Mouse (Mus musculus) MEL (cell line): ENCODE data around the gene Tfap2e. TPM values are rescaled to one million over a fixed set of nuclear protein-coding genes. Genes with fewer than 3 reads are reported as not detected.

ENCODE experiments used
- DNase-seq: peaks from one replicate; pipeline ENCODE4 v3.0.0; 2011; ENCODE audit warnings: low read depth, low spot score
- H3K27ac ChIP-seq: 2 replicates; pipeline ENCODE4 v1.5.1; 2012; ENCODE audit warnings: low read depth, mild to moderate bottlenecking, control low read depth, low read length, moderate library complexity; ENCODE audit not compliant: control insufficient read depth
- H3K27me3 ChIP-seq, 2 experiments: fragments of 150-350 bp in 1 of 2; sonication (generic) in 1 of 2; 2 replicates each; pipeline ENCODE4 v1.6.1; 2012; ENCODE audit warnings: low read length in 2 of 2, mild to moderate bottlenecking in 2 of 2, improper control_type of control experiment in 1 of 2, moderate library complexity in 1 of 2; ENCODE audit not compliant: insufficient read depth in 2 of 2, control insufficient read depth in 1 of 2
- H3K36me3 ChIP-seq, 2 experiments: 2 replicates each; pipeline ENCODE4 v1.6.1; 2012 to 2014; ENCODE audit warnings: low read length in 2 of 2, improper control_type of control experiment in 1 of 2, inconsistent platforms in 1 of 2, mild to moderate bottlenecking in 1 of 2; ENCODE audit not compliant: insufficient read depth in 2 of 2, control insufficient read depth in 1 of 2
- H3K4me1 ChIP-seq, 2 experiments: fragments of 150-350 bp in 1 of 2; sonication (generic) in 1 of 2; 2 replicates each; pipeline ENCODE4 v1.6.1; 2012; ENCODE audit warnings: low read length in 2 of 2, improper control_type of control experiment in 1 of 2, mild to moderate bottlenecking in 1 of 2; ENCODE audit not compliant: insufficient read depth in 2 of 2, control insufficient read depth in 1 of 2
- H3K4me3 ChIP-seq, 2 experiments: fragments of 150-350 bp in 1 of 2; sonication (generic) in 1 of 2; 2 replicates each; pipeline ENCODE4 v1.5.1; 2012; ENCODE audit warnings: low read depth in 2 of 2, low read length in 2 of 2, mild to moderate bottlenecking in 2 of 2, moderate library complexity in 2 of 2, control low read depth in 1 of 2, improper control_type of control experiment in 1 of 2; ENCODE audit not compliant: control insufficient read depth in 1 of 2, insufficient read depth in 1 of 2
- H3K79me2 ChIP-seq: 2 replicates; pipeline ENCODE4 v1.6.1; 2012; ENCODE audit warnings: mild to moderate bottlenecking, low read length, moderate library complexity; ENCODE audit not compliant: control insufficient read depth, poor library complexity, insufficient read depth
- H3K9ac ChIP-seq: 2 replicates; pipeline ENCODE4 v1.6.1; 2012; ENCODE audit warnings: low read depth, mild to moderate bottlenecking, control low read depth, low read length, moderate library complexity; ENCODE audit not compliant: control insufficient read depth, poor library complexity, severe bottlenecking
- H3K9me3 ChIP-seq: fragments of 150-350 bp; sonication (generic); replicated peaks from 2 replicates; pipeline ENCODE4 v1.6.1; 2012; ENCODE audit warnings: mild to moderate bottlenecking, low read length, improper control_type of control experiment, moderate library complexity; ENCODE audit not compliant: insufficient read depth
- BHLHE40 ChIP-seq: IDR thresholded peaks from 2 replicates; pipeline ENCODE4 v1.6.1; 2012; ENCODE audit warnings: low read depth, mild to moderate bottlenecking, inconsistent platforms, low read length, improper control_type of control experiment, borderline replicate concordance
- CHD1 ChIP-seq: IDR thresholded peaks from 2 replicates; pipeline ENCODE4 v1.6.1; 2012; ENCODE audit warnings: low read depth, mild to moderate bottlenecking, inconsistent platforms, low read length, improper control_type of control experiment
- CHD2 ChIP-seq: IDR thresholded peaks from 2 replicates; pipeline ENCODE4 v1.6.1; 2011; ENCODE audit warnings: low read length, improper control_type of control experiment
- CTCF ChIP-seq, 3 experiments: IDR thresholded peaks in 2 of 3; conservative IDR thresholded peaks in 1 of 3; 2 replicates each; pipeline ENCODE4 v1.5.1; 2011 to 2012; ENCODE audit warnings: low read length in 3 of 3, low read depth in 2 of 3, mild to moderate bottlenecking in 2 of 3, improper control_type of control experiment in 1 of 3, inconsistent platforms in 1 of 3, mixed read lengths in 1 of 3, moderate library complexity in 1 of 3; ENCODE audit not compliant: control insufficient read depth in 1 of 3, insufficient read depth in 1 of 3, poor library complexity in 1 of 3, severe bottlenecking in 1 of 3
- E2F4 ChIP-seq: IDR thresholded peaks from 2 replicates; pipeline ENCODE4 v1.6.1; 2011; ENCODE audit warnings: low read depth, low read length, improper control_type of control experiment, borderline replicate concordance
- ELF1 ChIP-seq: IDR thresholded peaks from 2 replicates; pipeline ENCODE4 v1.6.1; 2014; ENCODE audit warnings: low read depth, mild to moderate bottlenecking, inconsistent platforms, low read length, improper control_type of control experiment, moderate library complexity
- EP300 ChIP-seq, 2 experiments: IDR thresholded peaks; 2 replicates each; pipeline ENCODE4 v1.6.1; 2011; ENCODE audit warnings: improper control_type of control experiment in 2 of 2, low read length in 2 of 2, low read depth in 1 of 2, mild to moderate bottlenecking in 1 of 2
- GATA1 ChIP-seq: IDR thresholded peaks from 2 replicates; pipeline ENCODE4 v1.6.1; 2011; ENCODE audit warnings: low read depth, low read length, improper control_type of control experiment
- HCFC1 ChIP-seq: IDR thresholded peaks from 2 replicates; pipeline ENCODE4 v1.6.1; 2012; ENCODE audit warnings: low read depth, mild to moderate bottlenecking, inconsistent platforms, low read length, improper control_type of control experiment, moderate library complexity
- JUND ChIP-seq: IDR thresholded peaks from 2 replicates; pipeline ENCODE4 v1.6.1; 2011; ENCODE audit warnings: low read depth, mild to moderate bottlenecking, improper control_type of control experiment, low read length
- KAT2A ChIP-seq: conservative IDR thresholded peaks from 2 replicates; pipeline ENCODE4 v1.6.1; 2012; ENCODE audit warnings: low read depth, low read length, improper control_type of control experiment, inconsistent platforms
- MAX ChIP-seq: IDR thresholded peaks from 2 replicates; pipeline ENCODE4 v1.6.1; 2011; ENCODE audit warnings: low read length, improper control_type of control experiment
- MAZ ChIP-seq: IDR thresholded peaks from 2 replicates; pipeline ENCODE4 v1.6.1; 2012; ENCODE audit warnings: low read depth, mild to moderate bottlenecking, inconsistent platforms, low read length, improper control_type of control experiment
- MEF2A ChIP-seq: IDR thresholded peaks from 2 replicates; pipeline ENCODE4 v1.6.1; 2014; ENCODE audit warnings: low read depth, mild to moderate bottlenecking, inconsistent platforms, low read length, improper control_type of control experiment; ENCODE audit not compliant: poor library complexity, insufficient replicate concordance, severe bottlenecking; ENCODE audit errors: extremely low read depth
- MXI1 ChIP-seq: IDR thresholded peaks from 2 replicates; pipeline ENCODE4 v1.6.1; 2011; ENCODE audit warnings: mild to moderate bottlenecking, low read depth, low read length, improper control_type of control experiment
- MYB ChIP-seq: IDR thresholded peaks from 2 replicates; pipeline ENCODE4 v1.6.1; 2011; ENCODE audit warnings: mild to moderate bottlenecking, low read depth, low read length, improper control_type of control experiment
- MYC ChIP-seq: IDR thresholded peaks from 2 replicates; pipeline ENCODE4 v1.6.1; 2011; ENCODE audit warnings: low read depth, mild to moderate bottlenecking, low read length, improper control_type of control experiment, moderate library complexity
- NELFE ChIP-seq: IDR thresholded peaks from 2 replicates; pipeline ENCODE4 v1.6.1; 2011; ENCODE audit warnings: low read depth, low read length, improper control_type of control experiment
- NRF1 ChIP-seq: IDR thresholded peaks from 2 replicates; pipeline ENCODE4 v1.6.1; 2014; ENCODE audit warnings: low read depth, mild to moderate bottlenecking, inconsistent platforms, low read length, improper control_type of control experiment, moderate library complexity; ENCODE audit not compliant: poor library complexity, insufficient read depth, severe bottlenecking
- POLR2A ChIP-seq, 2 experiments: IDR thresholded peaks; 2 replicates each; pipeline ENCODE4 v1.6.1; 2011 to 2012; ENCODE audit warnings: low read length in 2 of 2, mild to moderate bottlenecking in 2 of 2, control low read depth in 1 of 2, improper control_type of control experiment in 1 of 2, low read depth in 1 of 2, moderate library complexity in 1 of 2; ENCODE audit not compliant: control insufficient read depth in 1 of 2, insufficient read depth in 1 of 2, poor library complexity in 1 of 2
- POLR2AphosphoS2 ChIP-seq: IDR thresholded peaks from 2 replicates; pipeline ENCODE4 v1.6.1; 2011; ENCODE audit warnings: low read length, improper control_type of control experiment
- RAD21 ChIP-seq: IDR thresholded peaks from 2 replicates; pipeline ENCODE4 v1.6.1; 2011; ENCODE audit warnings: mild to moderate bottlenecking, low read depth, low read length, improper control_type of control experiment
- SMC3 ChIP-seq: IDR thresholded peaks from 2 replicates; pipeline ENCODE4 v1.6.1; 2011; ENCODE audit warnings: low read depth, low read length, improper control_type of control experiment
- TAL1 ChIP-seq: IDR thresholded peaks from 2 replicates; pipeline ENCODE4 v1.6.1; 2012; ENCODE audit warnings: mild to moderate bottlenecking, inconsistent platforms, low read length, moderate library complexity, mixed read lengths
- TCF12 ChIP-seq: IDR thresholded peaks from 2 replicates; pipeline ENCODE4 v1.6.1; 2014; ENCODE audit warnings: low read depth, mild to moderate bottlenecking, inconsistent platforms, low read length, improper control_type of control experiment, moderate library complexity
- USF1 ChIP-seq: IDR thresholded peaks from 2 replicates; pipeline ENCODE4 v1.6.1; 2014; ENCODE audit warnings: low read depth, mild to moderate bottlenecking, inconsistent platforms, low read length, improper control_type of control experiment, moderate library complexity
- ZC3H11A ChIP-seq: IDR thresholded peaks from 2 replicates; pipeline ENCODE4 v1.6.1; 2012; ENCODE audit warnings: low read depth, mild to moderate bottlenecking, inconsistent platforms, low read length, improper control_type of control experiment
- ZKSCAN1 ChIP-seq: IDR thresholded peaks from 2 replicates; pipeline ENCODE4 v1.6.1; 2012; ENCODE audit warnings: low read depth, mild to moderate bottlenecking, inconsistent platforms, low read length, improper control_type of control experiment, moderate library complexity
- ZMIZ1 ChIP-seq: IDR thresholded peaks from 2 replicates; pipeline ENCODE4 v1.6.1; 2012; ENCODE audit warnings: low read depth, mild to moderate bottlenecking, inconsistent platforms, low read length, improper control_type of control experiment, moderate library complexity
- ZNF384 ChIP-seq: IDR thresholded peaks from 2 replicates; pipeline ENCODE4 v1.6.1; 2012; ENCODE audit warnings: low read depth, mild to moderate bottlenecking, inconsistent platforms, low read length, improper control_type of control experiment
- polyA plus RNA-seq, 2 experiments: library from polyadenylated mRNA; stranded (reverse) in 1 of 2; unstranded in 1 of 2; fragments of >175 nt in 1 of 2; fragments of >200 nt in 1 of 2; gene quantifications; 2 replicates each; pipeline versions ENCODE4 v1.2.1 to v1.2.4; 2012; ENCODE audit warnings: low replicate concordance in 2 of 2, low read depth in 1 of 2; ENCODE audit not compliant: insufficient read length in 2 of 2, insufficient read depth in 1 of 2, missing spikeins in 1 of 2
- total RNA-seq: library from RNA; depleted of rRNA; stranded (reverse); fragments of 300-350 nt; gene quantifications from 2 replicates; pipeline ENCODE4 v1.2.3, GENCODE M21; 2012; rRNA removed

Tfap2e gene
- total RNA-seq (not detected in 2 replicates), polyA plus RNA-seq (under 1 TPM in 1 of 2 experiments, not detected in 1; 0.03 TPM)

DNA sequence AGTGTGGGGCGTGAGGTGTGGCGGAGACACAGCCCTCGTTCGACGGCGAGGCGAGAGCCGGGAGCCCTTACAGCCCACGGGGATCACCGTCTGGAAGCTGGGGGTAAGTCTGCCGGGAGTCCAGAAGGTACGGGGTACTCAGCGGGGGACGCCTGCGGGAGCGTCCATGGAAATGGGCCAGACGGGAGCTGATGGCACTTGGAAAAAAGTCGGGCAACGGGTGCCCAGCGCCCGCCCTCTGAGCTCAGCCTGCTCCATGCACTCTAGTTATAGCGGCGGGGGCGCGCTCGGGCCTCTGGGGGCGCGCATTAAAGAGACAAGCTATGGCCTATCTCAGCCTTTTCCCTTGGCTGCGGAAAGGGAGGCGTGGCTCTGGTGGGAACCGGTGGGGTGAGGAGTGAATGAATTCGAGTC, at the start of gene Tfap2e:
TSS of gene Tfap2e (minus strand) at position 240 of the 414 bp plus-strand sequence.
- no peak within 1 kb of the TSS for H3K9ac ChIP-seq

DNA sequence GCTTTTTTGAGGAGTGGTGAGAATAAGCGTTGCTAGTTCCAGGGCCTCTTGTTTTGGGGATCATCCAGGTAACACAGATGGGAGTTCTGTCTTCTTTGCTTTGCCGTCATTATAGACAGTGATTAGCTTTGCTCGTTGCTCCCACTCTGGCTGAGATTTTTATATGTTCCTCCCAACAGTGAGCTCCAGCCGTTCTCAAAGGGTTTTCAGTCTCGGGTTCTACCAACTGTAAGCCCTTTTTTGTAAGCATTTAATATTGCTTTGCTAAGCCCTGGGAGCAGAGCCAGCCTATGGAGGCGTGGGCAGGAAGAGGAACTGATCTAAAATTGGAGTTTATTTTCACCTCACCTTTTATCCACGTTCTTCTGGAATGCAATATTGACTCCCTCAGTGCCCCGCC, 47.0 kb upstream of the Tfap2e start:
- no peak for DNase-seq
- H3K27me3 ChIP-seq, result no peaks in the 10 kb centered on the region
- no peak overlapping the region for H3K9ac ChIP-seq
- H3K79me2 ChIP-seq, result no peaks in the 10 kb centered on the region
- H3K4me1 ChIP-seq, result no peaks in the 10 kb centered on the region
- H3K9me3 ChIP-seq, result no peaks in the 10 kb centered on the region
- no peak overlapping the region for H3K27ac ChIP-seq
- no peaks in the 10 kb centered on the region for H3K36me3 ChIP-seq
- no peak overlapping the region for H3K4me3 ChIP-seq
- TF ChIP-seq MYB (no peak), MAX (no peak), ZMIZ1 (no peak), MXI1 (no peak), JUND (no peak), POLR2A (IDR thresholded peaks at IDR 0.05; ENCODE audit: control insufficient read depth in 1 of 2, insufficient read depth in 1 of 2, low read depth in 1 of 2, low read length in 2 of 2, poor library complexity in 1 of 2) (no peak), EP300 (IDR thresholded peaks at IDR 0.05; ENCODE audit: low read depth in 1 of 2, low read length in 2 of 2) (no peak), BHLHE40 (no peak), CHD2 (no peak), ZNF384 (no peak), MYC (no peak), HCFC1 (no peak), E2F4 (no peak), MEF2A (no peak), CTCF (IDR thresholded peaks at IDR 0.05 in 2 of 3, conservative IDR thresholded peaks at IDR 0.05 in 1 of 3; ENCODE audit: control insufficient read depth in 1 of 3, insufficient read depth in 1 of 3, low read depth in 2 of 3, low read length in 3 of 3, poor library complexity in 1 of 3, severe bottlenecking in 1 of 3) (no peak), TCF12 (no peak), NELFE (no peak)
- TF ChIP-seq, all 39 proteins: peak for 0

More for the DNA sequence above, at the start of gene Tfap2e:
- DNase-seq, result no peak
- Histone ChIP-seq H3K27ac (no peak within 1 kb of the TSS), H3K4me1 (no peaks in the 10 kb centered on the region; a peak in 1 of 4 replicates), H3K9me3 (no peaks in the 10 kb centered on the region), H3K4me3 (no peak within 1 kb of the TSS), H3K27me3 (no peaks in the 10 kb centered on the region), H3K79me2 (no peaks in the 10 kb centered on the region), H3K36me3 (peaks cover 0 to 2% of the 10 kb centered on the region in 2 experiments; a peak in 2 of 4 replicates)
- TF ChIP-seq SMC3, result no peak
- TF ChIP-seq CHD1, result no peak
- TF ChIP-seq MAZ, result no peak
- TF ChIP-seq POLR2A (IDR thresholded peaks at IDR 0.05; ENCODE audit: control insufficient read depth in 1 of 2, insufficient read depth in 1 of 2, low read depth in 1 of 2, low read length in 2 of 2, poor library complexity in 1 of 2), result no peak
- TF ChIP-seq USF1, result no peak
- no peak for TF ChIP-seq GATA1
- TF ChIP-seq JUND, result no peak
- no peak for TF ChIP-seq ZNF384
- no peak for TF ChIP-seq ZKSCAN1
- no peak for TF ChIP-seq KAT2A
- TF ChIP-seq TAL1, result no peak
- TF ChIP-seq MXI1, result no peak
- no peak for TF ChIP-seq BHLHE40
- TF ChIP-seq NRF1, result no peak
- TF ChIP-seq RAD21, result no peak
- no peak for TF ChIP-seq CTCF (IDR thresholded peaks at IDR 0.05 in 2 of 3, conservative IDR thresholded peaks at IDR 0.05 in 1 of 3; ENCODE audit: control insufficient read depth in 1 of 3, insufficient read depth in 1 of 3, low read depth in 2 of 3, low read length in 3 of 3, poor library complexity in 1 of 3, severe bottlenecking in 1 of 3)
- no peak for TF ChIP-seq POLR2AphosphoS2
- TF ChIP-seq ZC3H11A, result no peak
- TF ChIP-seq MYC, result no peak
- no peak for TF ChIP-seq ELF1
